Mouse (Mus musculus) central nervous system, embryonic 18 days (tissue): ENCODE data around the gene Ttc8. TPM values are rescaled to one million over a fixed set of nuclear protein-coding genes. Genes with fewer than 3 reads are reported as not detected.

Experiments used
- polyA plus RNA-seq: library from polyadenylated mRNA; depleted of rRNA; stranded (reverse); fragments of >200 nt; gene quantifications from 2 replicates; pipeline ENCODE4 v1.2.3, GENCODE M21; 2012; rRNA removed

Gene Ttc8
- polyA plus RNA-seq, result 42.5 and 43.7 TPM in 2 replicates

DNA sequence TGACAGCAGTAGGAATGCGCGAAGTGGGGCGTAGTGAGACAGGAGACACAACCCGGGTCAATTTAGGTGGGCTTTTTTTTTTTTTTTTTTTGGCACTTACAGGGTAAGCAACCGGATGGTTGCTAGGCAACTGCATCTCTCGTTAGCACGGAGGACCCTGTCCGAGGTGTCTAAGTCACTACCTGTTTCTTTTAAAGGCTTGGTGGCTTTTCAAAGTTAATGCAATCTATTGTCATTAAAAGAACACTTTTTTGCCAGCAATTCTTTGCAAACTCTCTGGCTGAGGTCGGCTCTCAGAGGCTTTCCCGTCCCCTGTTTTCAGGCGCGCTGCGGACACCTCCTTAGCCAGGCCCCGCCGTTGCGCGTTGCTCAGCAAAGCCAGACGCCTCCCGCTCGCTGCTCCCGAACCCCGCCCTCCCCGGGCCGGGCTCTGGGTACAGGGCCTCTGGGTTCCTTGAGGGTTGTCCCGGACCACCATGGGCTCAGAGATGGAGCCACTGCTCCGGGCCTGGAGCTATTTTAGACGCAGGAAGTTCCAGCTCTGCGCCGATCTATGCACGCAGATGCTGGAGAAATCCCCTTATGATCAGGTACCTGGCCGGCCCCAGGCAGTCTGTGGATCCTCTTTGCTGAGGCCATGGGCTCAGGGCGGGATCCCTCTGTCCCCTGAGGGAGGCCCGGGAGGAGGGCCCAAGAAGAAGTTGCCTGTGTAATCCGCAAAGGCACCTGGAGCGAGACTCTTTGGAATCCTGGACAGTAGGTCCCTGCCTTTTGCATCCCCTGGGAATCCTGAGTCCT is at the start of gene Ttc8:
Ttc8 (plus strand) TSS at position 381 of the 798 bp plus-strand sequence.

DNA sequence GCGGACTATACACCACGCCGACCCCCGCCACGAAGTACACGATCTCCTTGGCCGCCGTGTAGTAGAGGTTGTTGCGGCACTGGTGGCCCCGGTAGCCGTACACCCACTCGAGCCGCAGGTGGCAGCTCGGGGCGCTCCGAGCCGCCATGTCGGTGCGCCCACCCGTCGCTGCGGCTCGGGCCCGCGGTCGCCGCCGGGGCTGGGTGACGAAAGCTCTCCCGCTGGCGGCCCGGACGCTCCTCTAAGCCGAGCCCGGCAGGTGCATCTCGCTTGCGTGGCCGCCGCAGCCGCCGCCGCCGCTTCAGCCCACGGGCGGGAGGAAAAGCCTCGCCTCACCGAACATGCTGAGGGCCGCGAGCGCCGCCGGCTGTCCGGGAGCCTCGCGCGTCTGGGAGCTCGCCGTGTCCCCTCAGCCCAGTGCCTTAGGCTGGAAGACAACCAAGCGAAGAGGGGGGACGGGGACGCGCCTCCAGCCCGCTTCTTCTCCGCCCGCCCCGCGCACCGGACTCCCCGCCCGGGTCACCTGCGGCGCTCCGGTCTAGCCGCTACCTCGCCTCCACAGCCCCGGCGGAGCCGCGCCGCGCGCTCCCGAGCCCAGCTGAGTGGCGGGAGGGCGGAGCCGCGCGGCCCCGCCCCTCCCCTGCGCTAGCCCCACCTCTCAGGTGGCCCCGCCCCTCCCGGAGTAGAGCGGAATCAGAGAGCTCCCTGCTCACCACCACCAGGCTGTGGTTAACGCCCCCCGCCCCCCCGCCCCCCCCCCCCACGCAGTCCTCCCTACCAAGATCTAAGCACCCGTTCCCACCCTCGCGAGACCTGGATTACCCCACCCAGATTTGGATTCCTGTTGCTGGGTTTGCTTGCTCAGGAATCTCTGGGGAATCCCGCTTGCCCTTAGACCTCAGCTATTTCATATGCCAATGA is 19.2 kb upstream of the Ttc8 start, which contains the start of gene Eml5:
Eml5 (minus strand) TSS at position 604 of the 921 bp plus-strand sequence.

Other genes starting within 250 kb of the Ttc8 start
- gene Ptpn21, start 183.2 kb upstream of the Ttc8 start, polyA plus RNA-seq, result 5.0 and 5.2 TPM in 2 replicates
- 119 and 123 TPM in 2 replicates for gene Zc3h14, start 173.6 kb upstream of the Ttc8 start, polyA plus RNA-seq
- gene Eml5, start 19.1 kb upstream of the Ttc8 start, polyA plus RNA-seq, result 72.3 and 74.3 TPM in 2 replicates